Mouse (Mus musculus): Measurements from ENCODE around the gene Gm10024.
"Not testable (repeated sequence)": the region's sequence is repeated elsewhere in the genome, so short reads cannot be mapped to it uniquely, and the experiment has no call there.

Gm10024 gene

DNA sequence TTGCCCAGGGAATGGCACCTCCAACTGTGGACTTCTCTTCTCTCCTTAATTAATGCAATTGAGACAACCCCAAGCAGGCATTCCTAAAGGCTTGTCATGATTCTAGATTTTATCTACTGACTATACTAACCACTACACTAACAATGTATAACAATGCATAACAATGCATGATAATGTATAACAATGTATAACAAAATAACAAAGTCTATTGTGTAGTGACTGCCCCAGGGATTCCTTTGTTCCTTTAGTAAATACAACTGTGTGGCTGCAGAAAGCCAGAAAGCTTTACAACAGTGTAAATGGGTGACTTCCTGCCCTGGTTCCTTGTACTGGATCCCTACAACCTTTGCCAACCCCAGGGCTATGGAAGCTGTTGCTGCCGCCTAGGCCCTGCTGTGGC lies 24.7 kb downstream of the Gm10024 start:
- DNase-seq = no peak

DNA sequence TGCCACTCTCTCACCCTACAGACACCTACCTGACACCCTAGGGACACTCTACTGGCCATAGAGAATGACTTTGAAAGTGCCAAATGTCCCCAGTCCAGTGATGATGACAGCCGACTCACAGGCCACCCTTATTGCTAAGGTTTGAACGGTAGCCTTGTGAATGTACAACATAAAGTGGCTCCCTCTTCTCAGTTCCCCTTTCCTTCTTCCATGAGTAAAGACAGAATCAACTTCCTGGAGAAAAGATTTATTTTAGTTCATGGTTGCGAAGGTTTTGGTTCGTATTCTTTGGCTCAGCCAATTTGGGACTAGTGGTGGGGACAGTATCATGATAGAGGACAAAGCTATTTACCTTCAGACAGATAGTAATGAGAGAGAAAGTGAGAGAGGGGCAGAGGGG lies 27.7 kb downstream of the Gm10024 start:
- DNase-seq = no peak

DNA sequence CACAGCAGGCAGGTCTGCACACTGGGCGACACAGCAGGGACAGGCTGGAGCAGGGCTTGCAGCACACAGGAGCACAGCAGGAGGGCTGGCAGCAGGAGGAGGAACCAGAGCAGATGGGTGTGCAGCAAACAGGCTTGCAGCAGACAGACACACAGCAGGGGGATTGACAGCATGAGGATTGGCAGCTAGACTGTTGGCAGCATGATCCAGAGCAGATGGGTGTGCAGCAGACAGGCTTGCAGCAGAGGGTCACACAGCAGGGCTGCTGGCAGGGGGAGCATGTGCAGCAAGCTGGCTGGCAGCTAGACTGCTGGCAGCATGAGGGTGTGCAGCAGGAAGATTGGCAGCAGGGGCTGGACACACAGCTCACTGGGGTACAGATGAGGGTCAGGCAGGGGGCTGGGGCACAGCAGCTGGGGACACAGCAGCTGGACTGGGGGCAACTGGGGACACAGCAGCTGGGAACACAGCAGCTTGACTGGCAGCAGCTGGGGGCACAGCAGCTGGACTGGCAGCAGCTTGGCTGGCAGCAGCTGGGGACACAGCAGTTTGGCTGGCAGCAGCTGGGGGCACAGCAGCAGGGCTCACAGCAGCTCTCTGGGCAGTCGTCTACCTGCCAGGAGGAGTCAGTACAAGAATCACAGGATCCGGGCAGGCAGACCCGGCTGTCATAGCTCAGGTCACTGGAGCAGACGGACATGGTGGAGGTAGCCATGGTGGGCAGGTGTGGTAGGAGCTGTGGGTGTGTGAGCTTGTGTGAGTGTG lies 30.8 kb downstream of the Gm10024 start, which contains the start of gene Gm18596:
Gene Gm18596 (minus strand): TSS at position 715 of the 765 bp plus-strand sequence.
- not testable (repeated sequence) for DNase-seq

DNA sequence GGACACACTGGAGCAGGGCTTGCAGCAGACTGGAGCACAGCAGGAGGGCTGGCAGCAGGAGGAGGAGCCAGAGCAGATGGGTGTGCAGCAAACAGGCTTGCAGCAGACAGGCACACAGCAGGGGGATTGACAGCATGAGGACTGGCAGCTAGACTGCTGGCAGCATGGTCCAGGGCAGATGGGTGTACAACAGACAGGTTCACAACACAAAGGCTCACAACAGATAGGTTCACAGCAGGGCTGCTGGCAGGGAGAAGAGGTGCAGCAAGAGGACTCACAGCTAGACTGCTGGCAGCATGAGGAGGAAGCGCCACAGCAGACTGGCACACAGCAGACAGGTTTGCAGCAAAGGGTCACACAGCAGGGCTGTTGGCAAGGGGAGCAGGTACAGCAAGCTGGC lies 39.4 kb downstream of the Gm10024 start:
- DNase-seq = not testable (repeated sequence)

DNA sequence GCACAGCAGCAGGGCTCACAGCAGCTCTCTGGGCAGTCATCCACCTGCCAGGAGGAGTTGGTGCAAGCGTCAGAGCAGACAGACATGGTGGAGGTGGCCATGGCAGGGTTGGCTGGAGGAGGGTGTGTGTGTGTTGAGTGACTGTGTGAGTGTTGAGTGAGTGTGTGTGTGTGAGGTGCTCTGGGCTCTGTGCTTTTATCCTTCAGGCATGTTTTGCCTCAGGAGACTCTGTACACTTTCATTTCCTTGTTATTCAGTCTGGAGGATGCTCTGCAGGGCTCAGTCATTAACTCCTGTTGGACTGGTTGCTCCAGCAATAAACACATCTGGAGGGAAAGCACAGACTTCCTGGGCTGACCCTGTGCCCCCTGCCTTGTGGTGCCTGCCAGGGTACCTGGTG lies 40.0 kb downstream of the Gm10024 start, which contains the start of gene Gm9736:
Gene Gm9736 (minus strand): TSS at position 101 of the 400 bp plus-strand sequence.
- DNase-seq = not testable (repeated sequence)

DNA sequence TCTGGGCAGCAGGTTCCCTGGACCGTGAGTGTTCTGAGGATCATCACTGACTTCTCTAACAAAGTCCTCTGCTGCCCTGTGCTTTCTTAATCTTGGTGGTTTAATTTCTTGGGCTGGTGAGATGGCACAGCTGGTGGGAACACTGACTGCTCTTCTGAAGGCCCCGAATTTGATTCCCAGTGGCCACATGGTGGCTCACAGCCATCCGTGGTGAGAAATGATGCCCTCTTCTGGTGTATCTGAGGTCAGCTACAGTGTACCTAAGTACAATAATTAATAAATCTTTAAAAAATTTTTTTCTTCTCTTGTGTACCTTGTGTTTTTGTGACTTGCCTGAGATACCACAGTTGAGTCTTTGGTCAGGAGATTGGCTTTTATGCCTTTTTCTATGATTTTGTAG lies 41.1 kb downstream of the Gm10024 start:
- DNase-seq = not testable (repeated sequence)

DNA sequence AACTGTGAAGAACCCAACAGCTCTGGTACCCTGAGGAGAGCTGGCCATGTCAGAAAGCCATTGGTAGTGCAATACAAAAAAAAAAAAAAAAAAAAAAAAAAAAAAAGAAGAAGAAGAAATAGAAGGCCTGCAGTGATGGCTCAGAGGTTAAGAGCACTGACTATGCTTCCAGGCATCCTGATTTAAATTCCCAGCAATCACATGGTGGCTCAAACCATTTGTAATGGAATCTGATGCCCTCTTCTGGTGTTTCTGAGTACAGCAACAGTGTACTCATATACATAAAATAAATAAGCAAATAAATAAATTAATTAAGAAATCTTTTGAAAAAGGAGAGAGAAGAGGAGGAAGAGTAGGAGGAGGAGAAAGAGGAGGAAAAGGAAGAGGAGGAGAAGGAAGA lies 42.2 kb downstream of the Gm10024 start:
- no peak for DNase-seq

DNA sequence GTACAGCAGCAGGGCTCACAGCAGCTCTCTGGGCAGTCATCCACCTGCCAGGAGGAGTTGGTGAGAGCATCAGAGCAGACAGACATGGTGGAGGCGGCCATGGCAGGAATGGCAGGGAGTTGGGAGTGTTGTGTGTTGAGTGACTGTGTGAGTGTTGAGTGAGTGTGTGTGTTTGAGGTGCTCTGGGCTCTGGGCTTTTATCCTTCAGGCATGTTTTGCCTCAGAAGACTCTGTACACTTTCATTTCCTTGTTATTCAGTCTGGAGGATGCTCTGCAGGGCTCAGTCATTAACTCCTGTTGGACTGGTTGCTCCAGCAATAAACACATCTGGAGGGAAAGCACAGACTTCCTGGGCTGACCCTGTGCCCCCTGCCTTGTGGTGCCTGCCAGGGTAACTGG lies 48.3 kb downstream of the Gm10024 start, which contains the start of gene Gm3233:
Gene Gm3233 (minus strand): TSS at position 101 of the 400 bp plus-strand sequence.
- DNase-seq = not testable (repeated sequence)

Data from lung, postnatal 36 days (tissue).